In genomic region chr3:87920270-87920943, GRCm38 (mm10) we compare ENCODE assay signal across 8 mouse cellular contexts. TPM values are rescaled to one million over a fixed set of nuclear protein-coding genes. Genes with fewer than 3 reads are reported as not detected.
DNase-seq lines count a peak whose midpoint lies in the region; ATAC-seq and TF ChIP-seq lines count a peak whose summit lies in the region.

No protein-coding gene starts in this region.

- 64% methylated on average over 9 of the region's 9 CpGs for WGBS in kidney, postnatal 0 days
- 67% methylated on average over 9 of the region's 9 CpGs for WGBS in embryonic facial prominence, embryonic 13.5 days
- 65% methylated on average over 9 of the region's 9 CpGs for WGBS in intestine, embryonic 15.5 days

- H3K4me3 ChIP-seq in kidney, postnatal 0 days (replicated peaks; ENCODE audit: low read depth, low read length), result peak overlapping the region; percentile 59
- peak overlapping the region; percentile 68 for H3K4me3 ChIP-seq in embryonic facial prominence, embryonic 13.5 days
- peak overlapping the region; percentile 52 for H3K4me3 ChIP-seq in intestine, embryonic 15.5 days (replicated peaks)
- peak overlapping the region; percentile 46 for H3K4me3 ChIP-seq in myocyte

- H3K79me2 ChIP-seq in myocyte (ENCODE audit: control insufficient read depth, insufficient read depth), result peaks cover 15% of the 10 kb centered on the region

- no peak for ATAC-seq in kidney, postnatal 0 days (replicated peaks; ENCODE audit: low FRiP score, low read depth)
- ATAC-seq in embryonic facial prominence, embryonic 13.5 days (ENCODE audit: insufficient number of reproducible peaks, insufficient read depth, low FRiP score, low TSS enrichment, low read depth), result no peak
- ATAC-seq in intestine, embryonic 15.5 days, result no peak
- no peak for ATAC-seq in granulocyte monocyte progenitor cell, adult 5-6 weeks (replicated peaks; ENCODE audit: poor library complexity, severe bottlenecking)
- ATAC-seq in megakaryocyte-erythroid progenitor cell, adult 5-6 weeks (replicated peaks; ENCODE audit: low FRiP score, low TSS enrichment, poor library complexity, severe bottlenecking), result no peak

- peaks cover 51% of the 10 kb centered on the region for H3K36me3 ChIP-seq in kidney, postnatal 0 days (ENCODE audit: insufficient read depth, low read length)
- peaks cover 61% of the 10 kb centered on the region for H3K36me3 ChIP-seq in embryonic facial prominence, embryonic 13.5 days
- H3K36me3 ChIP-seq in intestine, embryonic 15.5 days, result peaks cover 37% of the 10 kb centered on the region
- H3K36me3 ChIP-seq in myocyte (ENCODE audit: control insufficient read depth, insufficient read depth), result peaks cover 40% of the 10 kb centered on the region

- peak overlapping the region; percentile 48 for H3ac ChIP-seq in myocyte (ENCODE audit: control insufficient read depth, insufficient read length)

- H3K9ac ChIP-seq in kidney, postnatal 0 days (ENCODE audit: low read depth, low read length), result peak overlapping the region; percentile 73; the same call in 1 of the 2 replicates
- peak overlapping the region; percentile 83 for H3K9ac ChIP-seq in embryonic facial prominence, embryonic 13.5 days
- H3K9ac ChIP-seq in intestine, embryonic 15.5 days, result 0 out of 2 replicates have a peak overlapping the region, but pooled peaks have one; percentile 63

- TF ChIP-seq CTCF in kidney, postnatal 0 days (IDR thresholded peaks at IDR 0.05; ENCODE audit: low read depth), result peak; percentile 38; the same call in 1 of the 2 replicates

- H3K4me2 ChIP-seq in kidney, postnatal 0 days (ENCODE audit: low read length), result peak overlapping the region; percentile 72
- H3K4me2 ChIP-seq in embryonic facial prominence, embryonic 13.5 days, result peak overlapping the region; percentile 82
- H3K4me2 ChIP-seq in intestine, embryonic 15.5 days (replicated peaks), result peak overlapping the region; percentile 70
- H3K4me2 ChIP-seq in myocyte (ENCODE audit: low read depth), result peak overlapping the region; percentile 100

- no peaks in the 10 kb centered on the region for H3K9me3 ChIP-seq in kidney, postnatal 0 days (replicated peaks; ENCODE audit: low read length)
- no peaks in the 10 kb centered on the region for H3K9me3 ChIP-seq in embryonic facial prominence, embryonic 13.5 days
- H3K9me3 ChIP-seq in intestine, embryonic 15.5 days, result no peaks in the 10 kb centered on the region

- DNase-seq in kidney, postnatal 0 days (ENCODE audit: low spot score), result no peak
- DNase-seq in kidney, postnatal 25 days, result no peak
- DNase-seq in adrenal gland, postnatal 14 days, result no peak

- no peak for TF ChIP-seq POLR2A in myocyte (IDR thresholded peaks at IDR 0.05; ENCODE audit: insufficient read length, low read depth)

- H3K27ac ChIP-seq in kidney, postnatal 0 days, result no peak overlapping the region
- H3K27ac ChIP-seq in embryonic facial prominence, embryonic 13.5 days, result peak overlapping the region; percentile 86; the same call in 1 of the 2 replicates
- no peak overlapping the region for H3K27ac ChIP-seq in intestine, embryonic 15.5 days

- H3K27me3 ChIP-seq in kidney, postnatal 0 days (ENCODE audit: insufficient read depth, low read length), result no peaks in the 10 kb centered on the region
- H3K27me3 ChIP-seq in embryonic facial prominence, embryonic 13.5 days, result no peaks in the 10 kb centered on the region
- no peaks in the 10 kb centered on the region for H3K27me3 ChIP-seq in intestine, embryonic 15.5 days (replicated peaks)
- H3K27me3 ChIP-seq in myocyte (ENCODE audit: control insufficient read depth, insufficient read depth, insufficient read length), result no peaks in the 10 kb centered on the region

- H3K4me1 ChIP-seq in kidney, postnatal 0 days (replicated peaks; ENCODE audit: insufficient read depth, low read length), result peaks cover 4% of the 10 kb centered on the region; the same call in 1 of the 2 replicates
- H3K4me1 ChIP-seq in embryonic facial prominence, embryonic 13.5 days, result peaks cover 14% of the 10 kb centered on the region
- peaks cover 8% of the 10 kb centered on the region for H3K4me1 ChIP-seq in intestine, embryonic 15.5 days (replicated peaks)

TF ChIP-seq in myocyte, 11 proteins besides CTCF, POLR2A, EP300 and RAD21 (continues in another document):
- TF ChIP-seq SRF (IDR thresholded peaks at IDR 0.05; ENCODE audit: control insufficient read depth, insufficient read length, low read depth), result no peak
- no peak for TF ChIP-seq CEBPB (IDR thresholded peaks at IDR 0.05; ENCODE audit: insufficient read depth, poor library complexity, severe bottlenecking)
- no peak for TF ChIP-seq POLR2AphosphoS2 (IDR thresholded peaks at IDR 0.05; ENCODE audit: insufficient read length, low read depth)
- TF ChIP-seq MYOG (IDR thresholded peaks at IDR 0.05; ENCODE audit: control insufficient read depth in 1 of 3, insufficient read depth in 1 of 3, insufficient read length in 2 of 3, low read depth in 2 of 3), result no peak
- no peak for TF ChIP-seq USF1 (IDR thresholded peaks at IDR 0.05; ENCODE audit: low read depth)
- TF ChIP-seq MAX (IDR thresholded peaks at IDR 0.05; ENCODE audit: low read depth), result no peak
- no peak for TF ChIP-seq TCF12 (IDR thresholded peaks at IDR 0.05; ENCODE audit: insufficient read depth, poor library complexity, severe bottlenecking)
- no peak for TF ChIP-seq REST (IDR thresholded peaks at IDR 0.05; ENCODE audit: insufficient read depth, insufficient read length)
- no peak for TF ChIP-seq MYOD1 (IDR thresholded peaks at IDR 0.05; ENCODE audit: control insufficient read depth in 1 of 3, insufficient read length in 2 of 3, low read depth in 2 of 3)

RNA-seq across cellular contexts. Expression of gene Mrpl24, which starts 1.1 kb away (rescaled TPM):
- polyA plus RNA-seq in kidney, postnatal 0 days (2015; fragmentation: Nextera tagmentation; extraction: Ambion mirVana), result 87.2 and 88.1 TPM in 2 replicates
- polyA plus RNA-seq in embryonic facial prominence, embryonic 13.5 days (2015; fragmentation: Nextera tagmentation; extraction: Ambion mirVana), result 80.1 and 84.0 TPM in 2 replicates
- 74.2 and 79.2 TPM in 2 replicates for polyA plus RNA-seq in intestine, embryonic 15.5 days (2015; fragmentation: Nextera tagmentation; extraction: Ambion mirVana)
- 114 TPM for polyA plus RNA-seq in myocyte (2012; fragmentation: generic; extraction: Trizol)
- total RNA-seq in granulocyte monocyte progenitor cell, adult 5-6 weeks (2014; fragmentation: Nextera tagmentation), result 165 and 169 TPM in 2 replicates
- total RNA-seq in granulocyte monocyte progenitor cell, adult 5-6 weeks (2017), result 112 and 134 TPM in 2 replicates
- 115 and 119 TPM in 2 replicates for total RNA-seq in adrenal gland, postnatal 14 days (2021)
- 147 and 201 TPM in 2 replicates for total RNA-seq in megakaryocyte-erythroid progenitor cell, adult 5-6 weeks (2014; fragmentation: Nextera tagmentation)
- total RNA-seq in megakaryocyte-erythroid progenitor cell, adult 5-6 weeks (2017), result 116 and 118 TPM in 2 replicates

RNA-seq across cellular contexts. Expression of gene Isg20l2, which starts 9.7 kb away (rescaled TPM):
- 40.4 and 42.1 TPM in 2 replicates for polyA plus RNA-seq in kidney, postnatal 0 days (2015; fragmentation: Nextera tagmentation; extraction: Ambion mirVana)
- polyA plus RNA-seq in embryonic facial prominence, embryonic 13.5 days (2015; fragmentation: Nextera tagmentation; extraction: Ambion mirVana), result 69.0 and 74.3 TPM in 2 replicates
- 46.7 and 49.9 TPM in 2 replicates for polyA plus RNA-seq in intestine, embryonic 15.5 days (2015; fragmentation: Nextera tagmentation; extraction: Ambion mirVana)
- 19.4 TPM for polyA plus RNA-seq in myocyte (2012; fragmentation: generic; extraction: Trizol)
- 49.5 and 63.1 TPM in 2 replicates for total RNA-seq in granulocyte monocyte progenitor cell, adult 5-6 weeks (2014; fragmentation: Nextera tagmentation)
- 45.7 and 51.4 TPM in 2 replicates for total RNA-seq in granulocyte monocyte progenitor cell, adult 5-6 weeks (2017)
- 22.9 and 23.4 TPM in 2 replicates for total RNA-seq in adrenal gland, postnatal 14 days (2021)
- 65.1 and 78.0 TPM in 2 replicates for total RNA-seq in megakaryocyte-erythroid progenitor cell, adult 5-6 weeks (2014; fragmentation: Nextera tagmentation)
- 60.4 and 61.7 TPM in 2 replicates for total RNA-seq in megakaryocyte-erythroid progenitor cell, adult 5-6 weeks (2017)

RNA-seq across cellular contexts. Expression of gene Rrnad1, which starts 10.1 kb away (rescaled TPM):
- polyA plus RNA-seq in kidney, postnatal 0 days (2015; fragmentation: Nextera tagmentation; extraction: Ambion mirVana), result 12.1 and 12.3 TPM in 2 replicates
- 21.1 and 25.2 TPM in 2 replicates for polyA plus RNA-seq in embryonic facial prominence, embryonic 13.5 days (2015; fragmentation: Nextera tagmentation; extraction: Ambion mirVana)
- polyA plus RNA-seq in intestine, embryonic 15.5 days (2015; fragmentation: Nextera tagmentation; extraction: Ambion mirVana), result 15.8 and 16.3 TPM in 2 replicates
- 7.0 TPM for polyA plus RNA-seq in myocyte (2012; fragmentation: generic; extraction: Trizol)
- total RNA-seq in granulocyte monocyte progenitor cell, adult 5-6 weeks (2014; fragmentation: Nextera tagmentation), result 20.7 and 30.7 TPM in 2 replicates
- total RNA-seq in granulocyte monocyte progenitor cell, adult 5-6 weeks (2017), result 13.6 and 13.8 TPM in 2 replicates
- total RNA-seq in adrenal gland, postnatal 14 days (2021), result 13.9 and 15.6 TPM in 2 replicates
- 26.9 and 34.3 TPM in 2 replicates for total RNA-seq in megakaryocyte-erythroid progenitor cell, adult 5-6 weeks (2014; fragmentation: Nextera tagmentation)
- 4.1 and 10.0 TPM in 2 replicates for total RNA-seq in megakaryocyte-erythroid progenitor cell, adult 5-6 weeks (2017)

RNA-seq across cellular contexts. Expression of gene Hdgf, which starts 14.3 kb away (rescaled TPM):
- polyA plus RNA-seq in kidney, postnatal 0 days (2015; fragmentation: Nextera tagmentation; extraction: Ambion mirVana), result 193 and 200 TPM in 2 replicates
- polyA plus RNA-seq in embryonic facial prominence, embryonic 13.5 days (2015; fragmentation: Nextera tagmentation; extraction: Ambion mirVana), result 180 and 260 TPM in 2 replicates
- polyA plus RNA-seq in intestine, embryonic 15.5 days (2015; fragmentation: Nextera tagmentation; extraction: Ambion mirVana), result 227 and 229 TPM in 2 replicates
- 200 TPM for polyA plus RNA-seq in myocyte (2012; fragmentation: generic; extraction: Trizol)
- total RNA-seq in granulocyte monocyte progenitor cell, adult 5-6 weeks (2014; fragmentation: Nextera tagmentation), result 330 and 338 TPM in 2 replicates
- 302 and 321 TPM in 2 replicates for total RNA-seq in granulocyte monocyte progenitor cell, adult 5-6 weeks (2017)
- total RNA-seq in adrenal gland, postnatal 14 days (2021), result 169 and 171 TPM in 2 replicates
- 676 and 813 TPM in 2 replicates for total RNA-seq in megakaryocyte-erythroid progenitor cell, adult 5-6 weeks (2014; fragmentation: Nextera tagmentation)
- 908 and 1,020 TPM in 2 replicates for total RNA-seq in megakaryocyte-erythroid progenitor cell, adult 5-6 weeks (2017)

RNA-seq across cellular contexts. Expression of gene Crabp2, which starts 28.1 kb away (rescaled TPM):
- 20.1 and 20.9 TPM in 2 replicates for polyA plus RNA-seq in kidney, postnatal 0 days (2015; fragmentation: Nextera tagmentation; extraction: Ambion mirVana)
- polyA plus RNA-seq in embryonic facial prominence, embryonic 13.5 days (2015; fragmentation: Nextera tagmentation; extraction: Ambion mirVana), result 345 and 370 TPM in 2 replicates
- 7.0 and 8.2 TPM in 2 replicates for polyA plus RNA-seq in intestine, embryonic 15.5 days (2015; fragmentation: Nextera tagmentation; extraction: Ambion mirVana)
- 67.6 TPM for polyA plus RNA-seq in myocyte (2012; fragmentation: generic; extraction: Trizol)
- not detected in 2 replicates for total RNA-seq in granulocyte monocyte progenitor cell, adult 5-6 weeks (2014; fragmentation: Nextera tagmentation)
- total RNA-seq in granulocyte monocyte progenitor cell, adult 5-6 weeks (2017), result not detected in 2 replicates
- not detected in 2 replicates for total RNA-seq in adrenal gland, postnatal 14 days (2021)
- 2.8 TPM in 1 of 2 replicates, not detected in the other for total RNA-seq in megakaryocyte-erythroid progenitor cell, adult 5-6 weeks (2014; fragmentation: Nextera tagmentation)
- 1.2 TPM in 1 of 2 replicates, not detected in the other for total RNA-seq in megakaryocyte-erythroid progenitor cell, adult 5-6 weeks (2017)
